Mouse (Mus musculus) layer of hippocampus, adult 11-12 months (tissue): ENCODE measurements around the gene Foxb2.
"Not testable (repeated sequence)": the region's sequence is repeated elsewhere in the genome, so short reads cannot be mapped to it uniquely, and the experiment has no call there.

ENCODE experiments used
- DNase-seq: peaks from one replicate; pipeline ENCODE4 v3.0.0; 2022; ENCODE audit warnings: low spot score

Foxb2 gene

DNA sequence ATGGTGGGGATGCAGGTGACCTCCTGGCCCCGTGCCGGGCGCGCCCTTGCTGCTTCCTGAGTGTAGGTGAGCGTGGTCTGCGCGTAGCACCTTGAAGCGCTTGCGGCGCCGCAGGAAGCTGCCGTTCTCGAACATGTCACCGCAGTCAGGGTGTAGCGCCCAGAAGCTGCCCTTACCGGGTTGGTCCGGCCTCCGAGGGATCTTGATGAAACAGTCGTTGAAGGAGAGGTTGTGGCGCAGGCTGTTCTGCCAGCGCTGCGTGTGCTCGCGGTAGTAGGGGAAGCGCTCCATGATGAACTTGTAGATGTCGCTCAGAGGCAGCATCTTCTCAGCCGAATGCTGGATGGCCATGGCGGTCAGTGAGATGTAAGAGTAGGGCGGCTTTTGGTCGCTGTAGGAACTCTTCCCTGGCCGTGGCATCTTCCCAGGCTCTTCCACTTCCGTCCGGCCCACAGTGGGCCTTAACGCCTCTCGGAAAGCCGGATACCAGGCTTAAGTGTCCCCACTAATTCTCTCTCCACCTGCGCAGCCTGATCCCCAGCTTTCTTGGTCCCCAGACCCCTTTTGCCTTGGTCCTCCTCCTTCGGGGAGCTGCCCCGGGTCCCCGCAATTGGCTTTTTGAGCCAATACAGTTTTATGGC, at the start of gene Foxb2:
Foxb2 (minus strand) TSS at position 585 of the 641 bp plus-strand sequence.
- DNase-seq, result no peak

DNA sequence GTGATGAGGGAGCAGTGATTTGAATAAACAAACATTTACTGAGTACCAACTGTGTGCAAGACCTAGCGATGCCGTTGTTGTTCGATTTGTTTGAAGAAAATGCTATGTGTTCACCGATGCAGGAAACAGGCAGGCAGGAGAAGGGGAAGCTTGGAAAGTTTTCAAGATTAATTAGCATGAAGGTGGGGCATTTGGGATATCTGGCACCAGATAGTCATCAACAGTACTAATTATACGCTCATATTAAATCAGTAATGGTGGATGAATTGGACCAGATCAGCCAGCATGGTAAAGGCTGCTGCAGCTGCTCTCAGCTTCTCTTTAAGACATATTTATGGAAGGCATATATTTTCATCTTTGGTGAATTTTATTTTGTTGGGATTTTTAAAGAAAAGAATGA, 37.9 kb upstream of the Foxb2 start:
- DNase-seq, result no peak

DNA sequence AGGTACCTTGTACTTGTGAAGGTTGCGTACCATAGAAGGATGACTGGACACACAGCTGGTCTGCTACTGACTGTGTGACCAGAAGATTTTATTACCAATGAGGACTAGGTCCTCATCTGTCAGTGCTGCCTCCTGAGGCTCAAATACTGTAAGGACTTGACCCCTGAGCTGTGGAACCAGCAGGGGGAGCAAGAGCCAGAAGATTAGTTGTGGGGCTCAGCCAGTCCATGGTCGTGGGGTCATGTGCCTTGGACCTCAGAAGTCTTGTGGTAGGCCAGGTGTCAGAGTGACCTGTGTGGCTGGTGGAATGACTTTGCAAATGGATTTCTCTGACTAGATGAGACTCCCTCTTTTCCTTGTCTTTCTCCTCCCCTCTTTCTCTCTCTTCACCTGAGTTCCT, 29.5 kb upstream of the Foxb2 start:
- DNase-seq, result peak; percentile 9

DNA sequence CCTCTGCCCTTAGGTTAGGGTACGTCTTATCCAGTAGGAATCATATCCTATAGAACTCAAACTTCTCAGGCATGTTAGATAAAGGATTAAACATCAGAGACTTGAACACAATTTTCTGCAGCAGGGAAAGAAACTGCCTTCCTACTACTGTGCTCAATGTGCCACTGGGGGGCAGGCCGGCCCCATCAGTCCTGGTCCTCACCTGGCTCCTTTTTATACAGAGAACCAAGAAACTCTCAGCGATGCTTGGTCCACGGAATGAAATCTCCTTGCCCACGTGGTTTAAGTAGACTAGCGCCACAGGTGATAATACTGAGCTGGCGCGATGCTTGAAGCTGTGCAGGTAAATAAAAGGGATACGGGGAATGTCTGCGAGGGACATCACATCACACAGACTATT, 26.1 kb upstream of the Foxb2 start:
- DNase-seq, result no peak

DNA sequence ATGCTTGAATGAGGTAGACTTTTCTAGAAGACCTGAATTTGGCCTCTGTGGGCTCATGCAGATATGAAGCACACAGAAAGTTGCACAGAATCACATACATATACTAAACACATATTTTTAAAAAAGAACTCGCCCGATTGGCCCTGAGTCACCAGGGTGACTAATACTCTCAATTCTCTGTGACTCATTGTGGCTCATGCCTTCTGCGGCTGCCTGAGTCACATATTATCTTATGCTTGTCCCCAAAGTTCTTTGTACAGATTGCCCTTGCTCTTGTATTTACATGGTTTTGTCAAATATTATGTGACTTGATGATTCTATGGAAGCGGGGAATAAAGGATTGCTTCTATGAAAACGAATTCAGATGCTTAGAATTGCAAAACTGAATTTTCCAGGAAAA, 25.0 kb upstream of the Foxb2 start:
- DNase-seq, result no peak

DNA sequence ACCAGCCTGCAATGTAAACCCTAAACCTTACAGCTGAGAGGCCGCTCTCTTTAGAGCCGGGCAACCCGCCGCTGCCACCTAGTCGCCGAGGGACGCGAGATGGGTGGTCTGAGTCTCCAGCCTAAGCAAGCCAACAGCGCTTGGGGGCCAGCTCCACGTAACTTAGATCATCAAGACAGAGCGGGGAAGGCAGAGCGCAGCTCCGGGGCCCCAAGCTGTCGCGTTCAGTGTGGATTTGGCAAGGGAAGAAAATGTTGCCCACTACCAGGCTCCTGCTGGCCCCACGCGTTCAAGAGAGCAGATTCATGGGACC, 2.8 kb upstream of the Foxb2 start:
- no peak for DNase-seq

DNA sequence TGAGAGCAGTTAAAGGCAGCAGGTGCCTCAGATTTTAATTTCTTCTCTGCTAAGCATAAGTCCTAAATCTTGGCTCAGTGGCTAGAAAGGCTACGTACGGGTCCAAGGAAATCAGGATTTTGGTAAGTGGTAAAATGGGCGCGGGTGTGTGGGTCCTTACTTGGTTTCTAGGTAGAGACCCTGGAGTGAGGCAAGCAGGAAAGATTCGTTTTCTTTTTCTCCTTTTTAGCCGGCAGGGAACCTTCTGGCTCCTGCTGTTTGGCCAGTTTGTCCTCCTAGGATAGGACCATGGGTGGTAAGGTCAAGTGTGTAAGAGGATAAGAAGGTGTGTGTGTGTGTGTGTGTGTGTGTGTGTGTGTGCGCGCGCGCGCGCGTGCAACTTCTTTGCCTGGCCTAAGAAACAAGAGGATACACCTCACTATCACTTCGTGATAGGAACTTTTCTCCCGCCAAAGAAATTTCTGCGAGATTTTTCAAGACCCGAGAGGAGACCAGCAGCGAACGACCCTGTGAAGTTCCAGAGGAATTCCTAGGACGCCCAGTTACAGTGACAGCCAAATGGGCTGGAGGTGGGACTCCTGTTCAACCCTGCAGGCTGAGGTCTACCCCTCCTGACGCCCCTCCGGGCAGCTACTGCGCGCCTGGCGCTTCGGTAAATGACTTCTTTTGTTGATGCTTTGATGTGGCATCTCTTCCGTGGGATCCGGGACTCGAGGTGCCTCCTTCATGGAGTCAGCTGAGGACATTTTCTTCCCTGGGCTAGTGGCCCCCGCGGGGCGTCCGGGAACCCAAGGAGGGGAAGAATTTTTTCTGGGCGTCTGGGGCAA, 2.2 kb upstream of the Foxb2 start:
- no peak for DNase-seq

DNA sequence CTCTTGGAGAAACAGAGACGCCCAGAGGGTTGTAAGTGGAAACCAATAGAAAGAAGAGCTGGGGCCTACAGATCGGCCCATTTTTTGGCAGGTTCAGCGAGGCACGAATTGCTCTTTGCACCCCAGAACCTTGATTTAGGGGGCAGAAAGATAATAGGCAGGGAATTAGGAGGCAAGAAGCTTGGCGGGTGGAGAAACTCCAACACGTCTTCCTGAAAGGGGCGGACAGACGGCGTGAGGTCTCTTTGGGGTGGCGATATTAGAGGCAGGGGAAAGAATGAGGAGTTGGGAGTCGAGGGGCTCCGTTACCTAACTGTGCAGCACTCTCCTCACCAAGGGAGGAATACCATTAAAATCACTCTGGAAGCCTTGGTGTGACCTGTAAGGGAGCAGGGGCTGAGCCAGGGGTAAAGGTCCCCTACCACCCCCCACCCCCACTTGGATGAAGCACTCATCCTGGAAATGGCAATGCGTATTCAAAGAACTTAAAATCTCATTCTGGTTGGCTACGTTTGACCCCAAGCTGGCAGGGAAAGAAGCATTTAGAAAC, 1.5 kb upstream of the Foxb2 start:
- DNase-seq, result no peak

DNA sequence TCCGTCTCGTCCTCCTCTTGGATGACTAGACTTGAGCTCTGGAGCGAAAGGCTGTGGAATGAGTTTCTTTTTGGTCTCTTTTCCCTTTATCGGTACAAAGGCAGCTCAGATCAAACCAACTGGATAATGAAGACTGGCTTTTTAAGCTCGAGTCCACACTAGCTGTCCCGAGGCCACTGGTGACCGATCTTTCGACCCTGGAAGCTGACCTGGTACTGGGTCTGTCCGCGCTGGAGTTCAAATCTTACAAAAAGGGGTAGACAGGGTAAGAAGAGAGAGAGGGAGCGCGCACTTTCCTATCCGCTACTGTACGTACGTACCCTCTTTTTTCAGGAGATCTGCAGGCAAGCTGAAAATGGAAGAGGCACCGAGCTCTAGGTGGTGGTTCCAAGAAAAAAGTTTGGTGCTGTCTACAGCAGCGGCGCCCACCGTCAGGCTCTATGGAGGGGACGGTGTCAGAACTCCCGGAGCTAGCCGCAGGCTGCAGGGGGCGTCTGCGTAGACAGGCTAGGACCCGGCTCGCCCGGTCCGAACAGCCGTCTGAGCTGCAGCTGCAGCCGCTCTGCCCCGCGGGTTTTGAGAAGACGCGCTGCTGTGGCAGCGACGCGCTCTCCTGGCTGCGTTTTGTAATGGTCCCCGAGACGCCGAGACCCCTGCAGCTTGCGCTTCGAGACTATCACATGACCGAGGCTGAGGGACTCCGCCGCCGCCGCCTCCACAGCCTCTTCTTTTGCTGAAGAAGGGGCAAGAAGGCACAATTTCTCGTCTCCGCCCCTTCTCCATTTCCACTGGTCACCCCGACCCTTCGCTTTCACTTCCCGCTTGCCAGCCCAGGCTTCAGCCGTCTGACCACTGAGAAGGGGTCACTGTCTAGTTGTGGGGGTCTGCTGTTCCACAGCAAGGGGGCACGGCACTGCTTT, 597 bp upstream of the Foxb2 start:
- DNase-seq, result no peak

DNA sequence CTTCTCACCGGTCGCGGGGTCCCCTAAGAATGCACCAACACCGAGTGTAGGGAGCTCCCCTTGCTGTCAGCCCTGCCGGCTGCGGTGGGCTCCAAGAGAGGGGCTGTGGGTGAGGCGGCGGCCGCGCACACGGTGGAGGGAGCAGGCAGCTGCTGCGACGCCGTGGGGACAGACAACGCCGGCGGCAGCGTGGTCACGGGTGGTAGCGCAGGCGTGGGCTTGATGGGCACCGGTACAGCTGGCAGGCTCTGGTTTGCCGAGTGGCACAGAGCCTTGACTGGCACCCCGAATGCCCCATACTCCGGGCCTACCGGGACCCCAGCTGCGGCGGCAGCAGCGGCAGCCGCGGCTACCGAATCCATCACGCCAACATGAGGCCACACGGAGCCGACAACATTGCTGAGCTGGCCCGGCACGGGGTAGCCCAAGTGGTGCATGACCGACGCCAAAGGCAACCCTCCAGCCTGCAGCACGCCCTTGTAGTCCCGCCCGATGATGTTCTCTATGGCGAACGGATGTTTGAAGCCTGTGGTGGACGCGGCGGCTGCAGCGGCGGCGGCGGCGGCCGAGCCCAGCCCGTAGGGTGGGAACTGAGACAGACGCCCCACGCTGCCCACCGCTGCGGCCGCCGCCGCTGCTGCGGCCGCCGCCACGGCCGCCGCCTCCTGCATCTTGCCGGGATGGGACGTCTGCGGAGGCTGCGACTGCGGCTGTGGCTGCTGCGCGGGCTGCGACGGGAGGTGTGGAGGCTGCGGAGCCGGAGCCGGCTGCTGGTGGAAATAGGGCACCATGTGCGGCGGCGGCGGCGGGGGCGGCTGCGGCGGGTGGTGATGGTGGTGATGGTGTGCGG, 1.0 kb downstream of the Foxb2 start:
- no peak for DNase-seq

DNA sequence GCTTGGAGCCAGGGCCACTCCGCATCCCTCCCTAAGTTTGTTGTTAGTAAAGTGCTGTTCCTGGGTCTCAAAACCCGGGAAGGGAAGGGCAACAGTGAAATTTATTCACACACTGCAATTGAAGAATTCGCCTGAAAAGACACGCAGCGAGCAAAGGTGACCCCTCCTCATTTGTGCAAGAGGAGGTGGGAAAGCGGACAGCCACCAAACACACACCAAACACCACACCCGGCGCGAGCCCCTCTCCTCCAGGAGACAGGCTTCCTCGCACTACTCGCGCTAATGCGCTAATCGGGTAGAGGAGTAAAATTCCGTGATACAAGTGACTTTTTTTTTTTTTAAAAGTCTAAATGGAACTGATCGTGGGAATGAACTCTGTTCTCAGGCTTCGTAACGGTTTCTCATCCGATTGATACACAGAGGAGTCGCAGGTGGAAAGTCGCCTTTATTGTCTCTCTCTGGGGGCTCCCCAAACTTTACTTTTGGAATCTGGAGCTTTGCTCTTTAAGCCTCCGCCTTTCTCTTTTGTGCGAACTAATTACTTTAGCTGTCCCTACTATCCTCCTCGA, 2.3 kb downstream of the Foxb2 start:
- DNase-seq, result no peak

DNA sequence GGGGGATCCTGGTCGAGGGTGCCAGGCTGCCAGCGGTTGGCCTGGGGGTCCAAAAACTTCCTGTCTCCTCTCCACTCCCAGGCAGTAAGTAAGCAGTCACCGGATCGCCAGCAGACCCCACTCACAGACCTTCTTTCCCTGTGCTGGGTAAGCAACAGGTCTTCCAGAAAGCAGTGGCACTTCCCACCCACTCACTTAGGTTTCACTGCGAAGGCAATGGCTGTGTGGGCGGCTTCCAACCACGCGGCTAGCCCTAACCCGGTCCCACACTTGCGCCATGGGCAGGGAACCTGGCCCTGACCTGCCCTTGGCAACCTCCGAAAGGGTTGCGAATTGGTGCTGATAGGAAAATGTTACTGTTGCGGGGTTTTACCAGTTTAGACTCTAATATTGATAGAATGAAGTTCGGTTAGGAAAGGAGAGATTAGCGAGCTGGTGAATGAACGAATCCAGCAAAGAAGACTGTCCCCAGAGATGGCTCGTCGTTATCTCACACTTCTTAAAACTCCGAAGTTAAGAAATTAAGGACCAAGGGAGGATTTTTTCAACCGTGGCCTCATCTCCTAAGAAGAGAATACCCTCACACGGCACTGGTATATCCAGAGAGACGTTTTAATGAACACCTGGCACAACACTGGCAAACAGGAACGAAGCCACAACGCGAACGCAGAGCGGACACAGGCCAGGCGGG, 3.0 kb downstream of the Foxb2 start:
- no peak for DNase-seq

DNA sequence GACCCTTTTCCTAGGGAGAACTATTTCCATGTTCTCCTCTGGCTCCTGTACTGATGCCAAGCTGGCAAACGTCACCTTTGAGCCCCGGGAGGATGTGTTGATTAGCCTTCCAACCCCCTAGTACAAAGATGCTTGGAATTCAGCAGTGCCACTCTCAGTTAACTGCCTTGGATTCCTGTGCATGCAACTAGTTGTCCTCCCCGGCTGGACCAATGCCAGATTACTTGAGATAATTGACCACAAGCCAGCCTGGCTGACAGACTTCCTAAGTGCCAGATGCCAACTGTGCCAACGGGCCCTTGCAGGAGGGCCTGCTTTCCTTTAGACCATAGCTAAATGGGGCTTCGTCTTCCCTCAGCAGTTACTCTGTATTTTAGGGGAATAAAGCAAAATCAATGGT, 5.1 kb downstream of the Foxb2 start:
- no peak for DNase-seq

DNA sequence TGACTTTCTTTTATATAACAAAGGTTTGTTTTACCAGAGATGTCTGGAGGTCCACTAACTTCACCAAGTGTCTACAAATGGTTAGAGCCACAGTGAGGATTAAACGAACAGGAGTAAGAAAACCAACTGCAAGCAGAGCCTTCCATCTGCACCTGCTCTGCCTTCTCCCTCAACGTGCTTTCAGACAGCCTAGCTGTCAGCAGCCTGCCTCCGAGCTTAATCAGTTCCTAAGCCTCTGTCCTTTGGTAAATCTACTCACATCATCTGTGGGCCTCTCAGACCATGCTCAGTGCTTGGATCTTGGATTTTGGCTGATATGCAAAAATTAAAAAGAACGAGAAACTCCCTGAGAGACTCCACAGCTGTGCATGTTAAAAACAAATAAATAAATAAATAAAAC, 15.0 kb downstream of the Foxb2 start:
- no peak for DNase-seq

DNA sequence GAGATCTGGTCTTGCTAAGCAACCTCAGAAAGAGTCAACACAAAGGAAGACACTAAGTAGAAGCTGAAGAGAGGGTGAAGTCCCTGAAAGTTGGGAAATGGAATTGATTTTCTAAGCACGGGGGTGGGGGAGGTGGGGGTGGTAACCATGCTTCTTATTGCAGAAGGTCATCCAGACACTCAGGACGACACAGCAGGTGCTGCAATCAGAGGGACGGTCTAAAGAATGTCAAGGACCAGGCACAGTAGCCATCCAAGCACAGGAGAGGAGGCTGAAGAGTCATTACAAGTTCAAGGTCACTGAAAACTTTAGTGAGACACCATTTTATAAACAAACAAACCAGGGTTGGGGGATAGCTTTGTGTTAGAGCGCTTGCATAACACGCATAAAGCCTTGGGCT, 16.9 kb downstream of the Foxb2 start:
- no peak for DNase-seq

DNA sequence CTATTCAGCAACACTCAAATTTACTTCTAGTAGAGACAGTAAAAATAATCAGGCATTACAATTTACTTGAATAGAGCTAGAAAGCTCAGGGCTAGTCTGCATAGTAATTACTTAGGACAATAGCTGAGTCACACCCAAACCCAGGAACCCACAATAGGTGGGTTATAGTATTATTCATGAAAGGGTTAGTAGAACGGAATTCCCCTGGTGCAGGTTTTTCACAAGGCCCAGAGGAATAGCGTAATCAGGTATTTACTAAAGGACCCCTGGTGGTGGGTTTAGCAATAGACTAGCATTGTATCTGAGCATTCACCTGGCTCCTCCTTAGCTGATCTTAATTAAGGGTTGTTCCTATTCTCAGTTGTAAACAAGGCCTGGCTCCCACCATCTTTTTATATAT, 29.5 kb downstream of the Foxb2 start:
- DNase-seq, result not testable (repeated sequence)

DNA sequence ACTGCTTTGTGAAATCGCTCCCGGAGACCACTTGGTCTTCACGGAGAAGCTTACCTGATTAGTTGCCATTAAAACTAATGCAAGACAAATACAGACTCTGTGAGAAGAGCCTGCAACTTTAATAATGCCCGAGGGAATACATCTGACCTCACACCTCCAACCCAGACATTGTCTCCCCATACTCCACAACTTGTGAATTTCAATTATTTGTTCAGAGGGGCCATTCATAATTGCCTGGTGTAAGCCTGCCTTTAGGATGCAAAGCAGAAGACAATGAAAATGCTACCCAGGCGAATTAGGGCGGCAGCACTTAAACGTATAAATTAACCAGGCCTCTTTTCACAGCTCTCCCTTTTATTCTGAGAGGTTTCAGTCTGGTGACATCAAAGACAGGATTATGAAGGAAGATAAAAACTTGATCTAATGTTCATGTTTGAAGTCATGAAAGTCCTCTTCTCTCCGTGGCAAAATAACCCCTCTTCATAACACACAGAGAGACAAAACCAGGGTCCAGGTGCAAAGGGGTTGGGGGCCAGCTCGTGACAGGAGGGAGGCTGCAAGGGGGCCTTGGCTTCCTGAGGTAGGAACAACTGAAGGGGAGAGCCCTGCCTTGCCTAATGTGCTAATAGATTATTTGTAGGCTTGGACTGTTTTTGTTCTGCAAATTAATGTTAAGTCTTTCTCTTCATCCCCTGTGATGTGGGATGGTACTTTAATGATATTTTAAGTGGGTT, 31.9 kb downstream of the Foxb2 start:
- no peak for DNase-seq

DNA sequence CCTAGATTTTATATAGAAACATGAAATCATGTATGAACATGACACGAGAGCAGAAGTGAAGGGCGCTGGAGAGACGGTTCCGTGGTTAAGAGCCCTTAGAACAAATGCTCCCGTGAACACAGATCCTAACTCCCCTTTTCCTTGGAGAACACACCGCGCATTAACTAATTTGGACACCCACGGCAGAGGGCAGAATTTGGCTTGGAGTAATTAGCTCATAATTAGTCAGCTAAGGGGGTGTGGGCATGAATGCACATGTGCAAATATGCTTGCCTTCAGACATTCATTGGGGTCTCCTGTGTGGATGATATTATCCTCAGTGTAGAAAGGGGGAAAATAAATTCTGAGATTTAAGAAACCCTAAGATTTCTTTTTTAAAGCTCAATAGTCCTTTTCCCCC, 32.6 kb downstream of the Foxb2 start:
- no peak for DNase-seq

DNA sequence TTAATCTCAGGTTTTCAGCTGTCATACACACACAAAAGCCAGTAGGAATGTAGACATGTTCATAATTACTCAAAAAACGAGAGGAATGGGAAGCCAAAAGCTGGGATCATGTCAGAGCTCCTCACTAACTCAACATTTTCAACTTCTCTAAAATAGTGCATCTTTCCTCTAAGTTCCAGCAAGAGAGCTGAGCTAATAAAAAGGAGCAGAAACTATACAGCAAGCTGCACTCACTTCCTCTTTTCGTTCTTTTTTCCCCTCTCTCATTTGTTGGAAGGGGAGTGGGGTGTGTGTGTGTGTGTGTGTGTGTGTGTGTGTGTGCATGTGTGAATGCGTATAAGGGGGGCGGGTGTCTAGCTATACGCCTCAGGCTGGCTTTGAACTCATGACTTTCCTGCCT, 45.9 kb downstream of the Foxb2 start:
- no peak for DNase-seq

DNA sequence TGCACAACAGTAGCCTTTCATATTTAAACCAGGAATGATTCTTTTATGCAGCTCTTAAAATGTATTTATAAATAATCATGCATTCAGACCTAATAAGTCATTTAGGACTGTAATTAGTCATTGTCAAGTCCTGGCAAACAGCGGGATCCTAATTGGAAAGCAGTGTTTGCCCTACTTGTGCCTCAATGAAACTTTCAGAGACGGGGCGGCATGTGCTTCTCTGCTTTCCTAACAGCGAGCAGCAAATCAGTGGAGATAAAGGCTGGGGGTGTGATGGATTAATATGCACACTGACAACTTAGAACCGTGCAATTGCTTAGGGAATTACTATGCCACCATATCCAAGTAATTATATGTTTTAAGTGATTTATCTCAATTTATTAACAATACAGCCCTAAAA, 48.4 kb downstream of the Foxb2 start:
- no peak for DNase-seq
